Mouse (Mus musculus): ENCODE results near the gene Zfp689.
"Not testable (repeated sequence)": the region's sequence is repeated elsewhere in the genome, so short reads cannot be mapped to it uniquely, and the experiment has no call there.

Gene Zfp689

GRCm38 (mm10) chr7:127448521-127449300 is at the start of gene Zfp689:
Zfp689 (minus strand) TSS chr7:127449158.
- peak; percentile 89 to 92 for DNase-seq (ENCODE audit: low spot score in 2 of 2)

- peak; percentile 48 to 62 for DNase-seq (ENCODE audit: low spot score in 2 of 2)
Observed at GRCm38 (mm10) chr7:127498407-127498806, 49.4 kb upstream of the Zfp689 start.

- DNase-seq (ENCODE audit: low spot score in 2 of 2), result no peak
Observed at GRCm38 (mm10) chr7:127497382-127497781, 48.4 kb upstream of the Zfp689 start.

GRCm38 (mm10) chr7:127494648-127495047 is 45.7 kb upstream of the Zfp689 start:
- no peak for DNase-seq (ENCODE audit: low spot score in 2 of 2)

GRCm38 (mm10) chr7:127491846-127492245 is 42.9 kb upstream of the Zfp689 start:
- DNase-seq (ENCODE audit: low spot score in 2 of 2), result no peak

GRCm38 (mm10) chr7:127489982-127490381 is 41.0 kb upstream of the Zfp689 start:
- DNase-seq (ENCODE audit: low spot score in 2 of 2), result no peak

- DNase-seq (ENCODE audit: low spot score in 2 of 2), result not testable (repeated sequence)
Observed at GRCm38 (mm10) chr7:127488364-127488763, 39.4 kb upstream of the Zfp689 start.

GRCm38 (mm10) chr7:127485416-127485815 is 36.5 kb upstream of the Zfp689 start:
- DNase-seq (ENCODE audit: low spot score in 2 of 2), result no peak

- peak; percentile 71 to 73 for DNase-seq (ENCODE audit: low spot score in 2 of 2)
Observed at GRCm38 (mm10) chr7:127480321-127480720, 31.4 kb upstream of the Zfp689 start.

GRCm38 (mm10) chr7:127479318-127480225 is 30.6 kb upstream of the Zfp689 start:
- peak; percentile 28 for DNase-seq (ENCODE audit: low spot score in 2 of 2)

- peak; percentile 76 to 81 for DNase-seq (ENCODE audit: low spot score in 2 of 2)
Observed at GRCm38 (mm10) chr7:127478635-127479317, 29.8 kb upstream of the Zfp689 start, which contains the start of gene Fbrs. Fbrs (plus strand) TSS chr7:127479199.

- peak; percentile 98 to 99 for DNase-seq (ENCODE audit: low spot score in 2 of 2)
Observed at GRCm38 (mm10) chr7:127477687-127478634, 29.0 kb upstream of the Zfp689 start.

GRCm38 (mm10) chr7:127476855-127477254 is 27.9 kb upstream of the Zfp689 start:
- no peak for DNase-seq (ENCODE audit: low spot score in 2 of 2)

- no peak for DNase-seq (ENCODE audit: low spot score in 2 of 2)
Observed at GRCm38 (mm10) chr7:127476336-127476735, 27.4 kb upstream of the Zfp689 start.

GRCm38 (mm10) chr7:127475186-127475740 is 26.3 kb upstream of the Zfp689 start:
- no peak for DNase-seq (ENCODE audit: low spot score in 2 of 2)

GRCm38 (mm10) chr7:127474378-127475070 is 25.6 kb upstream of the Zfp689 start:
- DNase-seq (ENCODE audit: low spot score in 2 of 2), result no peak

GRCm38 (mm10) chr7:127473705-127474104 is 24.7 kb upstream of the Zfp689 start:
- DNase-seq (ENCODE audit: low spot score in 2 of 2), result peak; percentile 37 to 54

- DNase-seq (ENCODE audit: low spot score in 2 of 2), result no peak
Observed at GRCm38 (mm10) chr7:127472060-127472459, 23.1 kb upstream of the Zfp689 start.

GRCm38 (mm10) chr7:127471646-127472010 is 22.7 kb upstream of the Zfp689 start:
- peak; percentile 49 to 56 for DNase-seq (ENCODE audit: low spot score in 2 of 2)
